Mouse (Mus musculus) ES-Bruce4 (cell line): ENCODE measurements at regions not wholly inside any gene's neighbourhood (a gene's known extent, or its start where the extent isn't known, plus 50 kb on each side); places are given as distances from the start of the nearest gene placed in this dataset.

Source experiments
- H3K27ac ChIP-seq: 2 replicates; pipeline ENCODE4 v1.5.1; 2012; ENCODE audit warnings: low read length, inconsistent platforms; ENCODE audit not compliant: insufficient read depth
- H3K27me3 ChIP-seq: 2 replicates; pipeline ENCODE4 v1.6.1; 2012; ENCODE audit warnings: mild to moderate bottlenecking, low read length, inconsistent platforms; ENCODE audit not compliant: control insufficient read depth, poor library complexity, insufficient read depth, severe bottlenecking
- H3K36me3 ChIP-seq: 2 replicates; pipeline ENCODE4 v1.6.1; 2012; ENCODE audit warnings: inconsistent platforms, mild to moderate bottlenecking, low read length, moderate library complexity; ENCODE audit not compliant: control insufficient read depth, poor library complexity, insufficient read depth, severe bottlenecking
- H3K4me1 ChIP-seq: one replicate; pipeline ENCODE4 v1.8.1; 2011; ENCODE audit warnings: low read length; ENCODE audit not compliant: control insufficient read depth, insufficient read depth
- H3K4me3 ChIP-seq: 2 replicates; pipeline ENCODE4 v1.5.1; 2011; ENCODE audit warnings: low read depth, mild to moderate bottlenecking, low read length
- H3K9ac ChIP-seq: 2 replicates; pipeline ENCODE4 v1.6.1; 2012; ENCODE audit warnings: low read depth, mild to moderate bottlenecking, inconsistent platforms; ENCODE audit not compliant: poor library complexity, severe bottlenecking
- H3K9me3 ChIP-seq: replicated peaks from 2 replicates; pipeline ENCODE4 v1.6.1; 2012; ENCODE audit warnings: mild to moderate bottlenecking, low read length, inconsistent platforms; ENCODE audit not compliant: control insufficient read depth, poor library complexity, insufficient read depth, severe bottlenecking
- CTCF ChIP-seq: IDR thresholded peaks from one replicate; pipeline ENCODE4 v1.8.1; 2011; ENCODE audit warnings: low read depth, low read length
- EP300 ChIP-seq: IDR thresholded peaks from 2 replicates; pipeline ENCODE4 v1.6.1; 2011; ENCODE audit warnings: low read depth, low read length; ENCODE audit not compliant: insufficient read depth
- POLR2A ChIP-seq: IDR thresholded peaks from one replicate; pipeline ENCODE4 v1.8.1; 2011; ENCODE audit warnings: low read length; ENCODE audit not compliant: insufficient read depth

DNA sequence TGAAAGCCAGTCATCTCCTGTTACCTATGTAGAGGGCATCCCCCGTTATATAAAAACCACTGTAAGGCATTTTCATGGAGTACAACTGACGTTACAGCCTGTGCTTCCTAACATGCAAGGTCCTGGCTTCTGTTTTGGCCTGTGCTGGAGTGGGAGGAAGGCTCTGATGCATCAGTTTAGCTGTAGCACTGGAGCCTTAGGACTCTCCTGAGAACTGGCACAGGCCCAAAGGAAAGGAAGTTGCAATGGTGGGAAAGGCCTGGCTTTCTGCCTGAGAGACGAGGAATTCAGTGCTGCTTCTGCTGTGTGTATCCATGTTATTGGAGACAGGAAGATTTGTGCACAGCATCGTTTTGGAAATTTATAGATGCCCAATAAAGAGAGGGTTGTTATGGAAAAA, 144.2 kb upstream of the Gm5148 start:
- TF ChIP-seq CTCF (no peak), EP300 (no peak), POLR2A (no peak)
- Histone ChIP-seq H3K4me3 (no peak overlapping the region), H3K9me3 (no peaks in the 10 kb centered on the region), H3K4me1 (no peaks in the 10 kb centered on the region), H3K27ac (no peak overlapping the region), H3K9ac (no peak overlapping the region), H3K27me3 (no peaks in the 10 kb centered on the region), H3K36me3 (no peaks in the 10 kb centered on the region)

- no peaks in the 10 kb centered on the region for H3K27me3 ChIP-seq
- no peak overlapping the region for H3K27ac ChIP-seq
- no peaks in the 10 kb centered on the region for H3K9me3 ChIP-seq
- no peak overlapping the region for H3K4me3 ChIP-seq
- no peaks in the 10 kb centered on the region for H3K4me1 ChIP-seq
- H3K9ac ChIP-seq, result no peak overlapping the region
- TF ChIP-seq POLR2A (no peak), CTCF (no peak), EP300 (no peak)
- no peaks in the 10 kb centered on the region for H3K36me3 ChIP-seq
These were observed 138.5 kb upstream of the Gm5148 start for GRCm38 (mm10) chr3:37862756-37863155.

DNA sequence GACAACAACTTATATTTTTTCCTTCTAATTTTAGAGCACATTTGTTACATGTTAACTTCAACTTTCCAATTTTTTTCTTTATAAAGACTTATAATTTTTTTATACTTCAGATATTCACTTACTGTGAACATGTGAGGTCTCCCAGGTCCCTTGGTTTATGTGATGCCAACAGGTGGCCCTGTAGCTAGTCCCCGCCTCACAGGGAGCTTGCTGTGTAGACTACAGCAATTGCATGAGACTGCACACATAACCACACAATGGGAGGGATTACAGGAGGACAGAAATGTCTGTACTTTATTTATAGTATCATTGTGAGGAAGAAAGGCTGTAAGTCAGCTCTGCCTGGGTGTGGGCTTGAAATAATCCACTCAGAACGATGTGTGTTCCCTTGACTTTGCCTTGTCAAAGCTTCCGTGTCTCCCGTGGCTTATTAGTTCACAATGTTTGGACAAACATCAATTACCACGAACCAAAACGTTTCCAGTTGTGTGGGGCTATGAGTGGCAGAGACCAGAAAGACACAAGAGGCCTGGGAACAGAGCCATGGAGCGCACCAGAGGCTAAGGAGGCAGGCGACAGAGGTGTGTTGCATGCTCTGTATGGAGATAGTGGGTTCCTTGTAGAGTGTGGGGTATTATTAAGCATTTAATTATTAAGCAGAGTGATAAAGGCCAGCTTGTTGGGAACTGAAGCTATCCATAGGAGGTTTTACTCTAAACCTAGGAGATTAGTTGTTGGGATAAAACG, 136.6 kb upstream of the Gm5148 start:
- Histone ChIP-seq H3K36me3 (no peaks in the 10 kb centered on the region), H3K9ac (no peak overlapping the region), H3K4me1 (no peaks in the 10 kb centered on the region), H3K9me3 (no peaks in the 10 kb centered on the region), H3K27ac (no peak overlapping the region), H3K4me3 (no peak overlapping the region), H3K27me3 (no peaks in the 10 kb centered on the region)
- no peak for TF ChIP-seq POLR2A
- TF ChIP-seq CTCF, result no peak
- no peak for TF ChIP-seq EP300

DNA sequence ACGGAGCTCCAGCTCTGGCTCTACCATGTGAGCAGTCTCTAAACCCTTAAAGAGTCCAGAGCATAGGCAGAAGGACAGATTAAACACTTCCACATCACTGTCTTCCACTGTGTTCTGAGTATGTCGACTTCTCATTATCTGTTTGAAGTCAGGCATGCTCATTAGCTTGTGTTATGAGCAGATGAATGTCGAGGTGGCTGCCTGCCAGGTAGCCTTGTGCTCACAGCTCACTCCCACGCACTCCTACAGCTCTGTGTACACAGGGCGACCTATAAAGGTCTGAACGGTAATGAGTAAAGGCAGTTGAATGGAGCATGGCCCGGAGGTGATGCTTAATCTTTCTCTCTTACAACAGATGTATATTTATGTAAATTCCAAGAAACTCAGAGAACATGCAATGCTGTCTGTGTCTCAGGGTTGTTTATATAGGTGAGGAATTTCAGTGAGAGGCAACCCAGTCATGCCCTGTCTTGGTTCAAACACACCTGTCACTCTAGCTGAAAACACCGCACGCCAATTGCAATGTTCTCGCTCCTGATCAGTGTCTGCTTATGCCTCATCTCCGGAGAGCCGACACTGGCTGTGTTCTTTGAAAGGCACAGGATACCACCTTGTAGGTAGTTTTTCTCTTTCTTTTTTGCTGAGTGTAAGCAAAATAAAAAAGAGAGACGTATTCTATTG, 135.9 kb upstream of the Gm5148 start:
- no peak for TF ChIP-seq CTCF
- no peak for TF ChIP-seq EP300
- TF ChIP-seq POLR2A, result no peak
- no peak overlapping the region for H3K27ac ChIP-seq
- H3K27me3 ChIP-seq, result no peaks in the 10 kb centered on the region
- H3K9ac ChIP-seq, result no peak overlapping the region
- no peaks in the 10 kb centered on the region for H3K4me1 ChIP-seq
- H3K4me3 ChIP-seq, result no peak overlapping the region
- no peaks in the 10 kb centered on the region for H3K36me3 ChIP-seq
- H3K9me3 ChIP-seq, result no peaks in the 10 kb centered on the region

DNA sequence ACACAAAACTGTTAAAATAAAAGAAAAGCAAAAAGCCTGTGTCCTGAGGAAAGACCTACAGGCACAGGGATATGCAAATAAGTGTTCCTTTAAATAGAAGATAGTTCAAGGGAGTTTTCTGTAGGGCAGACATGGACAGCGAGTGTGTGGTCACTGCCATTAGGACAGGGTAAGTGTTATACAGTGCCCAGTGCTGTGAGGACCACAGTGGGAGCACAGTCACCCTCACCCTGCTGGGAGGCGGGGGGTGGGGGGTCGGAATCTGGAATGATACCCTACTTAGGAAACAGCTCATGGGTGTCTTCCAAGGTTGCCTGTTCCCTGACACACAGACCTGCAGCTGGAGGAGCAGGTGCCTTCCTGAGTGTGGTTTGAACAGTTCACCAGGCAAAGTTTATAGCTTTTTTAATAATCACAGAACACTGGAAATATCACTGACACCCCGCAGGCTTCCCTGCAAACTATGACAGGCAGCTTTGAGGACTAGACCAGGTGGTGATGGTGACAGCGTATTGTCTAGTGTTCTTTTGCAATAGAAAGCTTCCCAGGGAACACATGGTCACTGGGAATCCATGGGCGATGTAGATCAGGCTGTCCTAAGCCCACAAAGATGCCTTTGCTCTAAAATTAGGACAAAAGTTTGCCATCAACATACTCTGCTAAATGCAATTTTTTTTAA, 134.5 kb upstream of the Gm5148 start:
- H3K9me3 ChIP-seq, result no peaks in the 10 kb centered on the region
- TF ChIP-seq EP300, result no peak
- no peak for TF ChIP-seq POLR2A
- H3K36me3 ChIP-seq, result no peaks in the 10 kb centered on the region

More for the DNA sequence above, 134.5 kb upstream of the Gm5148 start:
- Histone ChIP-seq H3K4me3 (no peak overlapping the region), H3K27me3 (no peaks in the 10 kb centered on the region), H3K9ac (no peak overlapping the region), H3K27ac (no peak overlapping the region), H3K4me1 (no peaks in the 10 kb centered on the region)
